Mouse (Mus musculus): ENCODE results near the gene Fli1. TPM values are rescaled to one million over a fixed set of nuclear protein-coding genes. Genes with fewer than 3 reads are reported as not detected.

Gene Fli1
- polyA plus RNA-seq (2014; fragmentation: Nextera tagmentation; extraction: Ambion mirVana), result 20.6 and 22.4 TPM in 2 replicates

DNA sequence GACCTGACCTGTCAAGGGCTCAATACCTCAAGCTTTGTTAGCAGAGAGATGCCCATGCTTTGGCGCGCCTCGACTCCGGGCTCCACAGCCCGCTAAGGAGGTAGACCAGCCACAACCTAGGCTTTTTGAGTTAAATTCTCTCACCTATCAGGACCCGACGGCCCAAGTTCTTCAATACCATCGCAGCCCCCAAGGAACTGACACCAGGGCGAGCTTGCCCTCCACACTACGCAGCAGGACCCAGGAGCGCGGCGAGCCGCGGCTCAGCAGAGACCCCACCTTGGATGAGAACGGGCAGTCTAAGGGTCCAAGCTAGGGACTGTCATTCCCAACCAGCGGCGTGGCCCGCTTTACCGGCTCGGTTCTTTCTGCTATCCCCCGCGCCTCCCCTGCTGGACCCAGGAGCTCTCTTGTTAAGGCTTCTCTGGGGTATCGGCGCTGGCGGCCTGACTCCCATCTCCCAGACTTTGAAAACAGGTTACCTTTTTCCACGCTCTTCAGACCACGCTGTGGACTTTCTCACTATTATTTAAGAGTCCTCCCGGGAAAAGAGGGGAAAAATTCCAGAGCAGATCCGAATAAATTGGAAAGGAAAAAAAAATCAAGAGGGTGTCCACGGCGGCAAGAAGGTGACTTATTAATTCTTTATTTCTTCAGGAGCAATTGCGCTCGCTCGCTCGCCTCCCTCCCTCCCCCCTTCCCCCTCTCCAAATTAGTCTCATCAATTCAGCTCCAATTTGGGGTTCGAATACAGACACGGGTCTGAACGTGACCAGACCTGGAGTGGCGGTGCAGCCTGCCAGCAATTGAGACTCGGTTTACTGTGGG is at the start of gene Fli1:
Gene Fli1, minus strand, starts transcription at position 650 of the 828 bp plus-strand sequence.
- ATAC-seq (ENCODE audit: insufficient number of reproducible peaks, insufficient read depth, low FRiP score, low read depth), result no peak
- under 1% methylated on average over 41 of the region's 41 CpGs for WGBS

DNA sequence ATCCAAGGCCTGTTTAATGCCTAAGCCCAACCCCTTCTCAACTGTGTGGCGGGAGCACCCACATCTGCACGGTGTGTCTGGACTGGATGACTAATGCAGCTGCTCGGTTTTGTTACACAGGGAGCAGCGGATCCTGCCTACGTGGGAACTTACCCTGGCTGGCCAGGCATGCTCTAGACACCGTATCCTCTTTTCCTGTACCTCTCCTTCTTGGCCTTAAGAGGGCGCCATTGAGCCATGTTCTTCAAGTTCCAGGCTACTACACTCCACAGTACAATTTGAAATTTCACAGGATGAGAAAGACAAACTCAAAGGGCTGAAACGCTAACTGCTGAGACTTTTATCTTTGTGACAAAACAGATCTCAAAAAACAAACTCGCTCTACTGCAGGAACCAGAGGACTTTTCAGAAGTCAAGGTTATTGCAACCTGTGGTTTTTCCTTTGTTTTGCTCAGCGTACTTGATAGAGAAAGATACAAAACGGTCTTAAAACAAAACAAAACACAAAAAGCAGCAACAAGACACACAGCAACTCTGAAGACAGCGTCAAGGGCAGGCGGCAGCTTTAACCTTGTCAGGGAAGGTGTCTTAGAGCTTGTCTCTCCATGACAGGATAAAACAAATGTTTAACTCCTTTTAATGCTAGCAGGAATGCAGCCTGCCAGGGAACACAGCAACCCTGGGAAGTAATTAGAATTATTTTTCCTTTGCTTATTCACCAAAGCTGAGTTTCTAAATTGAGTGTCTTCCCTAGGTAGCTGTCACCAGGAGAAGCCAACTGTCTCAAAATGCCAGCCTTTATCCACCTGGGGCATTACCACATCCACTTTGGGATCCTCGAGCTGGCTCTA is 49.3 kb upstream of the Fli1 start:
- Histone ChIP-seq H3K9ac (ENCODE audit: low read length) (peak overlapping the region; percentile 52; the same call in 1 of the 2 replicates), H3K4me1 (ENCODE audit: control insufficient read depth in 2 of 2, insufficient read depth in 2 of 2, low read length in 2 of 2) (peaks cover 4 to 10% of the 10 kb centered on the region in 2 experiments; a peak in 3 of 4 replicates), H3K9me3 (ENCODE audit: control insufficient read depth, low read length) (no peaks in the 10 kb centered on the region), H3K4me3 (ENCODE audit: control insufficient read depth in 1 of 2, insufficient read depth in 1 of 2, low read depth in 1 of 2, low read length in 2 of 2) (no peak overlapping the region), H3K27ac (replicated peaks in 1 of 2; ENCODE audit: control insufficient read depth in 1 of 2, insufficient read depth in 1 of 2, low read depth in 2 of 2, low read length in 2 of 2) (peak overlapping the region; percentile 6 to 53; a peak in 3 of 4 replicates), H3K27me3 (ENCODE audit: control insufficient read depth, insufficient read depth, low read length) (no peaks in the 10 kb centered on the region), H3K36me3 (ENCODE audit: control insufficient read depth, insufficient read depth, low read length) (no peaks in the 10 kb centered on the region), H3K4me2 (ENCODE audit: low read length) (peak overlapping the region; percentile 48)
- peak; percentile 74 for ATAC-seq (ENCODE audit: insufficient number of reproducible peaks, insufficient read depth, low FRiP score, low read depth)
- 13% methylated on average over 14 of the region's 14 CpGs for WGBS

More for the DNA sequence above, at the start of gene Fli1:
- Histone ChIP-seq H3K4me1 (ENCODE audit: control insufficient read depth in 2 of 2, insufficient read depth in 2 of 2, low read length in 2 of 2) (peaks cover 22 to 36% of the 10 kb centered on the region in 2 experiments), H3K9me3 (ENCODE audit: control insufficient read depth, low read length) (no peaks in the 10 kb centered on the region), H3K9ac (ENCODE audit: low read length) (peak within 1 kb of the TSS; percentile 79), H3K4me3 (ENCODE audit: control insufficient read depth in 1 of 2, insufficient read depth in 1 of 2, low read depth in 1 of 2, low read length in 2 of 2) (peak within 1 kb of the TSS; percentile 55 to 58), H3K27me3 (ENCODE audit: control insufficient read depth, insufficient read depth, low read length) (peaks cover 48% of the 10 kb centered on the region), H3K36me3 (ENCODE audit: control insufficient read depth, insufficient read depth, low read length) (no peaks in the 10 kb centered on the region), H3K4me2 (ENCODE audit: low read length) (peak within 1 kb of the TSS; percentile 79), H3K27ac (replicated peaks in 1 of 2; ENCODE audit: control insufficient read depth in 1 of 2, insufficient read depth in 1 of 2, low read depth in 2 of 2, low read length in 2 of 2) (peak within 1 kb of the TSS; percentile 79 to 84)

DNA sequence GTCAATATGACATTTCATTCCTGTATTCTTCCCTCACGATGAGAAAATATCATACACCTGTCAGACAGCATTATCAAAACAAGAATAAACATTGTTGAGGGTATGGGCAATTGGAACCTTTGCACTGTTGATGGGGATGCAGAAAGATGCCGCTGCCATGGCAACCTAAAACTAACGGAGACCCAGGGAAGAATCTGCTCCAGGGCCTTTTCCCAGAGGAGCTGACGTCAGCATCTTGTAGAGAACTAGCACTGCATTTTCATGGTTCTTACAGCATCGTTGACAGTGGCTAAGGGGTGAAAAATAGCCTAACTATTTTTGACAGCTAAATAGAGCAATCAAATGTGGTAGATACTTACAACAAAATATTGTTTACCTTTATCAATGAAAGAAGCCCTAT is 47.9 kb upstream of the Fli1 start:
- H3K4me3 ChIP-seq (ENCODE audit: control insufficient read depth in 1 of 2, insufficient read depth in 1 of 2, low read depth in 1 of 2, low read length in 2 of 2), result no peak overlapping the region
- 72% methylated on average over 5 of the region's 5 CpGs for WGBS
- ATAC-seq (ENCODE audit: insufficient number of reproducible peaks, insufficient read depth, low FRiP score, low read depth), result no peak

DNA sequence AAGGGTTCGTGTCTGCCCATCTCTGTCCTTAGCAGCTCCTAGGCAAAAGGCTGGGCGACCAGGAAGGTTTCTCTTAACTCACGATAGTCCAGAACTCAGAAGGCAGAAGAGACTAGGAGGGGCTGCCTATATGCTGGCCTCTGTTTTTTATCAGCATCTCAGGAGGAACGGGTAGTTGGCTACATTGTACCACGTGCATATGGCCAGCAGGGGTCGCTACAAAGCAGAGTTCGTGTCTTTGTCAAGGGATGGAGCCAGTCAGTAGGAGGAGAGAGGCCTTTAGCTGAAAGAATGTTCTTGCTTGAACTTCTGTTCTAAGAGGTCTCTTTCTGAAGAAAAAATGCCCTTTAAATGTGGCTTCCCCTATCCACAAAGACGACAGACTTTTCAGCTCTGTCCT is 47.2 kb upstream of the Fli1 start:
- H3K4me2 ChIP-seq (ENCODE audit: low read length), result no peak overlapping the region
- 7% methylated on average over 8 of the region's 8 CpGs for WGBS
- H3K4me3 ChIP-seq (ENCODE audit: control insufficient read depth in 1 of 2, insufficient read depth in 1 of 2, low read depth in 1 of 2, low read length in 2 of 2), result no peak overlapping the region
- peaks cover 2 to 8% of the 10 kb centered on the region in 2 experiments; a peak in 3 of 4 replicates for H3K4me1 ChIP-seq (ENCODE audit: control insufficient read depth in 2 of 2, insufficient read depth in 2 of 2, low read length in 2 of 2)
- H3K36me3 ChIP-seq (ENCODE audit: control insufficient read depth, insufficient read depth, low read length), result no peaks in the 10 kb centered on the region
- H3K27me3 ChIP-seq (ENCODE audit: control insufficient read depth, insufficient read depth, low read length), result no peaks in the 10 kb centered on the region
- no peaks in the 10 kb centered on the region for H3K9me3 ChIP-seq (ENCODE audit: control insufficient read depth, low read length)
- no peak overlapping the region for H3K9ac ChIP-seq (ENCODE audit: low read length)
- H3K27ac ChIP-seq (replicated peaks in 1 of 2; ENCODE audit: control insufficient read depth in 1 of 2, insufficient read depth in 1 of 2, low read depth in 2 of 2, low read length in 2 of 2), result no peak overlapping the region
- 0 out of 2 replicates have a peak, but pooled peaks have one; percentile 56 for ATAC-seq (ENCODE audit: insufficient number of reproducible peaks, insufficient read depth, low FRiP score, low read depth)

More for the DNA sequence above, 47.9 kb upstream of the Fli1 start:
- Histone ChIP-seq H3K4me2 (ENCODE audit: low read length) (no peak overlapping the region), H3K9ac (ENCODE audit: low read length) (no peak overlapping the region), H3K36me3 (ENCODE audit: control insufficient read depth, insufficient read depth, low read length) (no peaks in the 10 kb centered on the region), H3K4me1 (ENCODE audit: control insufficient read depth in 2 of 2, insufficient read depth in 2 of 2, low read length in 2 of 2) (peaks cover 4 to 8% of the 10 kb centered on the region in 2 experiments; a peak in 3 of 4 replicates), H3K27ac (replicated peaks in 1 of 2; ENCODE audit: control insufficient read depth in 1 of 2, insufficient read depth in 1 of 2, low read depth in 2 of 2, low read length in 2 of 2) (no peak overlapping the region), H3K27me3 (ENCODE audit: control insufficient read depth, insufficient read depth, low read length) (no peaks in the 10 kb centered on the region), H3K9me3 (ENCODE audit: control insufficient read depth, low read length) (no peaks in the 10 kb centered on the region)

DNA sequence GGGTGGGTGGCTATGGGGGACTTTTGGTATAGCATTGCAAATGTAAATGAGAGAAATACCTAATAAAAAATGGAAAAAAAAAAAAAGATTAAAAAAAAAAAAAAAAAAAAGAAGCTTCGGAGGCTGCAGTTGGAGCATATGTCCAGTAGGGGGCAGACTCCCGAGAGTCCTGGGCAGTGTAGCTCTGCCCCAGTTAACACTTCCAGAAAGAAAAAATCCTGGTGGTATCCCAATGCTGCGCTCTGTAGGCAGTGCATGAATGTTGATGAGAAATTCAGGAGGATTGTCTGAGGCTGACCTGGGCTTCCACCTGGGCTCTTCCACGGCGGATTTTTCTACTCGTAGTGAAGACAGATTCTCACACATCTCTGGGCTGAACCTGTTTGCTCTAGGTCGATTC is 42.7 kb upstream of the Fli1 start:
- no peaks in the 10 kb centered on the region; a peak in 1 of 4 replicates for H3K4me1 ChIP-seq (ENCODE audit: control insufficient read depth in 2 of 2, insufficient read depth in 2 of 2, low read length in 2 of 2)
- H3K9ac ChIP-seq (ENCODE audit: low read length), result no peak overlapping the region
- no peaks in the 10 kb centered on the region for H3K36me3 ChIP-seq (ENCODE audit: control insufficient read depth, insufficient read depth, low read length)
- WGBS, result 42% methylated on average over 6 of the region's 7 CpGs
- ATAC-seq (ENCODE audit: insufficient number of reproducible peaks, insufficient read depth, low FRiP score, low read depth), result no peak
- no peak overlapping the region for H3K4me3 ChIP-seq (ENCODE audit: control insufficient read depth in 1 of 2, insufficient read depth in 1 of 2, low read depth in 1 of 2, low read length in 2 of 2)
- H3K27me3 ChIP-seq (ENCODE audit: control insufficient read depth, insufficient read depth, low read length), result no peaks in the 10 kb centered on the region
- no peaks in the 10 kb centered on the region for H3K9me3 ChIP-seq (ENCODE audit: control insufficient read depth, low read length)
- no peak overlapping the region for H3K27ac ChIP-seq (replicated peaks in 1 of 2; ENCODE audit: control insufficient read depth in 1 of 2, insufficient read depth in 1 of 2, low read depth in 2 of 2, low read length in 2 of 2)
- H3K4me2 ChIP-seq (ENCODE audit: low read length), result no peak overlapping the region

DNA sequence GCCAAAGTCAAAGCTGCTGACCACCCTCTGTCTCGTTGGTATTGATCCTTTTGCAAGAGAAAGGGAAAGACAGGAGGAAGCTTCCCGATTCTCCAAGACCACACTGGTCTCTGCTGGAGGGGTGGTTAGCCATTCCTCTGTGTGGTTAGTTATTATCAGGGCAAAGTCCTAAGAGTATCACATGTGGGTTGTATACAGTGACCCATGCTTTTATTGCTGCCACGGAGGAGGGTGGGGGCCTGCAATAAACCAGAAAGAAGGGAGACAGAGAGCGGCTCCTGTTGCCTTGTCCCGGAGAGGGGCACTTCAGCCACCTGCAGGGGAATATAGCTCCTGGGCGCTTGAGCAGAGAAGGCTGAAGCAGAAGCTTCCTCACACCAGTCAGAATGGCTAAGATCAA is 41.2 kb upstream of the Fli1 start:
- H3K27ac ChIP-seq (replicated peaks in 1 of 2; ENCODE audit: control insufficient read depth in 1 of 2, insufficient read depth in 1 of 2, low read depth in 2 of 2, low read length in 2 of 2), result no peak overlapping the region
- no peaks in the 10 kb centered on the region for H3K9me3 ChIP-seq (ENCODE audit: control insufficient read depth, low read length)
- no peak overlapping the region for H3K4me2 ChIP-seq (ENCODE audit: low read length)
- H3K9ac ChIP-seq (ENCODE audit: low read length), result no peak overlapping the region
- 69% methylated on average over 6 of the region's 6 CpGs for WGBS
- H3K36me3 ChIP-seq (ENCODE audit: control insufficient read depth, insufficient read depth, low read length), result no peaks in the 10 kb centered on the region
- H3K4me1 ChIP-seq (ENCODE audit: control insufficient read depth in 2 of 2, insufficient read depth in 2 of 2, low read length in 2 of 2), result no peaks in the 10 kb centered on the region
- no peak overlapping the region for H3K4me3 ChIP-seq (ENCODE audit: control insufficient read depth in 1 of 2, insufficient read depth in 1 of 2, low read depth in 1 of 2, low read length in 2 of 2)
- no peak for ATAC-seq (ENCODE audit: insufficient number of reproducible peaks, insufficient read depth, low FRiP score, low read depth)
- no peaks in the 10 kb centered on the region for H3K27me3 ChIP-seq (ENCODE audit: control insufficient read depth, insufficient read depth, low read length)

DNA sequence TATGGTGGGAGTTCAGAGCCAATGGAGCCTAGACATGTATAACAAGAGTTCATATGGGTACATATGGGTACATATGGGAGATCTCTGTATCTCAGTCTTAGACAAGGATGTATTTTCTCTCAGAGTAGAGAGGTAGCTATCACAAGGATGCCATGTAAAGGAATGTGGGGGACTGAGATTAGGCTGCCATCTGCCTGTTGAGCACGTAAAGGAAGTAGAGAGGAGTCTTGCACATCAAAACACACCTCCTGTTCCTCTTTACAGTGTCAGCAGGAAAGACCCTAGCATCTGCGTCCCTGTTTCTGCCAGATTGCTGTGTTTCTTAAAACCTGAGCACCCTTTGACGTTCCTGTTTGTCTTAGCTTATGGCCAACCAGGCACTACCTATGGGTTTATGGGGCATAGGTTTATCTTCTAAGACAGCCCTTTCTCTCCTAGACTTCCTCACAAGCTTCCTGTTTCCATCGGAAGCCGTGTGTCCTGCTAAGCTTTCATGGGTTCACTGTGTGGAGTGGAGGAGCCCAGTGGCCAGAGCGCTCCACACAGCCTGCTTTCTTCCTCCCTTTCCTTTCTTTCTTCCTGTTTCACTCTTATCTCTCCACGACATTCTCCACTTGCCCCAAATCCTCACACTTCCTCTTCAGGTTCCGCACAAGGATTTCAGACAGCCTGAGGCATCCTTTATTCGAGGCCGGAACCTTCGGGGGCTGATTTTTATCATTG is 39.4 kb upstream of the Fli1 start:
- H3K4me1 ChIP-seq (ENCODE audit: control insufficient read depth in 2 of 2, insufficient read depth in 2 of 2, low read length in 2 of 2), result no peaks in the 10 kb centered on the region
- WGBS, result 53% methylated on average over 11 of the region's 11 CpGs
- H3K36me3 ChIP-seq (ENCODE audit: control insufficient read depth, insufficient read depth, low read length), result no peaks in the 10 kb centered on the region
- no peak for ATAC-seq (ENCODE audit: insufficient number of reproducible peaks, insufficient read depth, low FRiP score, low read depth)
- no peaks in the 10 kb centered on the region for H3K9me3 ChIP-seq (ENCODE audit: control insufficient read depth, low read length)
- H3K27ac ChIP-seq (replicated peaks in 1 of 2; ENCODE audit: control insufficient read depth in 1 of 2, insufficient read depth in 1 of 2, low read depth in 2 of 2, low read length in 2 of 2), result no peak overlapping the region
- no peak overlapping the region for H3K4me2 ChIP-seq (ENCODE audit: low read length)
- no peak overlapping the region for H3K9ac ChIP-seq (ENCODE audit: low read length)
- H3K27me3 ChIP-seq (ENCODE audit: control insufficient read depth, insufficient read depth, low read length), result no peaks in the 10 kb centered on the region
- no peak overlapping the region for H3K4me3 ChIP-seq (ENCODE audit: control insufficient read depth in 1 of 2, insufficient read depth in 1 of 2, low read depth in 1 of 2, low read length in 2 of 2)
